Mouse (Mus musculus) adrenal gland, adult 18-20 months (tissue): ENCODE measurements at regions not wholly inside any gene's neighbourhood (a gene's known extent, or its start where the extent isn't known, plus 50 kb on each side); places are given as distances from the start of the nearest gene placed in this dataset.

Experiments used
- DNase-seq, 2 experiments: peaks; one replicate each; pipeline ENCODE4 v3.0.0; 2021 to 2022; ENCODE audit warnings: low spot score in 2 of 2

DNA sequence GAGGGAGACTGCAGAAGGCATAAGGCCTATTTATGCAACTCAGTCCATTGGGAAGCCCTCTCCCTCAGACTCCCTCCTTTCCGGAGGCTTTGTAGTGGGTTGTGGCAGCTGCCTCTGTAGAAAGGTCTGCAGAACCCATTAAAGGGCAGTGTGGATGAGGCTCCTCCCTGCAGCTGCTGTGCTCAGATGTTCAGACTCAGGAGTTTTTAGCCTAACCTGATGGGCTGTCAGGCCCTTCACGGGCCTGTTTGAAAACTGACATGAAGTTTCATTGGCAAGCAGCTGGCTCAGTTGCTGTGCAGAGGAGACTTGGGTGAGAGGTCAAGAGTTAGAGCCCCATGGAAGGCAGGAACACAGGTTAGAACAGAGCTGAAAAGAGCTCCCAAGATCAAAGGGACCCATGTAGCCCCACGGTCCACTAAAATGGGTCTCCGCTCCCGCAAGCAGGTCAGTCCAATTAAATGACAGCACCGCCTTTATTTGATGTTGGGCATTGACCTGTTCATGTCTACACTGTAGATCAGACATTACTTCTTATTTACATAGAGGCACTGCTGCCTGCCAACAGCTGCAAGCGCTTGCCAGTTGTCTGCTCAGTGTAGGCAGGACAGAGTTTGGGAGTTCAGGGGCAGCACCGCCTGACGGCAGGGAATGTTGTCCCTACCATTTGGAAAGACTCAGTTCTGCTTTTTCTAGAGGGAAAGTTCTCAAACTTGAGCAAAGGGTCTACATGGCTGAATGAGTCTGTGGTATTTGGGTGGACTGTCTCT lies 53.8 kb upstream of the Usp46 start:
- no peak for DNase-seq

DNA sequence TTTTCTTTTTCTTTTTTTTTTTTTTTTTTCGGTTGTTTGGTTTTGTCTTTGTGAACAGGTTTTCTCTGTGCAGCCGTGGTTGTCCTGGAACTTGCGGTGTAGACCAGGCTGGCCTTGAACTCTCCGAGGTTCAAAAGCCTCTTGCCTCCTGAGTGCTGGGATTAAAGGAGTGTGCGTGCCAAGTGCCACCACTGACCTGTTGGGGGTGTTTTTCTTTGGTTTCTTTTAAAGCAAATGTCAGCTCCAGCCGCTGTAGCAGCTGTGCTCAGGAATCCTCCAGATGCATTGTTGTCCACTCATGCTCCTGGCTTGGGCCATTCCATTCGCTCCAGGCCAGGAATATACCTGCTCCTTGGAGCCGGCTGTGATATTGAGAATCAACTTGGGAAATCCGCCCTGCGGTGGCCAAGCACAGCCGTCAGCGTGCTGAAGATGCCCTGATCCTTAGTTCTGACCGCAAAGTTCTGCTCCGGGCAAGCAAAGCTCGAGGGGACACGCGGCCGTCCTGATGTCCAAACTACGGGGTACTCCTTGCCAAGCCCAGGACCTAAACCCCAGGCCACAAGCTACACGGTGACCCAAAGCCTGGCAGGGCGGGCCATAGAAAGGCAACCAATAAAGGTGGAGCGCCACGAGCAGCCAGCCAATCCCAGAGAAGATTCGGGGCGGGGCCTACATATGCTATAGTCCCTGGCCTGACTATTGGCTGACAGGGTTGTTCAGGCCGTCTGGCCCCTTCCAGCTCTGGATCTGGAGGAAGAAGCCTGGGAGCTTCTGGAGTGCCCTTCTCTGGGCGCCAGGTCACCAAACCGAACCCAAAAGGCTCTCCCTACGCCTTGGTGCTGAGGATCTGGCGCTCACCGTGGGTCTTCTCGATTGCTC lies 58.0 kb upstream of the Usp46 start:
- peak; percentile 37 to 49 for DNase-seq

DNA sequence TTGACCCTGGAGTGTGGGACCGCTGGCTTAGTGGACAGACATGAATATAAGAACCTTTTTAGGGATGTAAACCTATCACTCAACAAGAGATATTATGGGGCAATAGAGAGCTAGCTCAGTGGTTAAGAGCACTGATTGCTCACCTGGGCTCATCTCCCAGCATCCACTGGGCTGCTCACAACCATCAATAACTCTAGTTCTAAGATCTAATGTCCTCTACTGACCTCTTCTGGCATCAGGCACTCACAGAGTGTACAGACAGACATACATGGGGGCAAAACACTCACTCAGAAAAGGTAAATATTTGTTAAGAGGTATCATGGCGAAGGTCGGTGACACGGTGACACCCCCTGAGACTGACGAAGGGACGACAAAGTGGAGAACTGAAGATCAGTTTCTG lies 59.3 kb upstream of the Usp46 start:
- no peak for DNase-seq

DNA sequence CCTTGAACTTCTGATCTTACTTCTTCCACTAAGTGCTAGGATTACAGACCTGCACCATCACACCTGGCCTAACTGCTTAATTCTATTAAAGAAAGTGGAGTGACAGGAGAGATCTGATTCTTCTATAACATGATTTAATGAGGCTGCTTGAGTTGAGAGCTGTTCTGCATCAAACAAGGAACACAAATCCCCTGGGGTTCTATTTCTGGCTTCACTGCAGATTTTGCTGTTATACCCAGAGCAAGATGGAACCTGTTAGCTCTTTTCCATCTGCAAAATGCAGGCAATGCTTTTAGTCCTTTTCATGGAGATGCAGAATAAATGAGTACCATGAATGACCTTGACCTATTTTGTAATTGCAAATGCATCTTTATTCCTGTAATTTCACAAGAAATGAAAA lies 61.4 kb upstream of the Usp46 start:
- DNase-seq: no peak

DNA sequence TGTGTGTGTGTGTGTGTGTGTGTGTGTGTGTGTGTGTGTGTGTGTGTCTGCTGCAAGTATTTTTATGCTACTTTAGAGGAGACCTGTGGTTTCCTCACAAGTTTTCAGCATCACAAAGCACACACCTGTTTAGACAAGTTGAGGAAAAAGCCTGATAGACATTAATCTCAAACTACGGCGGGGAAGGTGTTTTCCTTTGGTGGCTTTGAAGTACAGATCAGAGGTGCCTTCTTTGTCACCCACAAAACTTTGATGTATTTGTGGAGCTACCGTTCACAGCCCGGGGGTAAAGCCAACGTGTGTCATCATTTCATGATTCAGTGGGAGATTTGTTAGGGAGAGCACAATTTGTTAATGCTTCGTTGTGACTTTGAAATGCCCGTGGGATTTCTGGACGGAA lies 62.4 kb upstream of the Rasl11b start:
- DNase-seq: no peak

DNA sequence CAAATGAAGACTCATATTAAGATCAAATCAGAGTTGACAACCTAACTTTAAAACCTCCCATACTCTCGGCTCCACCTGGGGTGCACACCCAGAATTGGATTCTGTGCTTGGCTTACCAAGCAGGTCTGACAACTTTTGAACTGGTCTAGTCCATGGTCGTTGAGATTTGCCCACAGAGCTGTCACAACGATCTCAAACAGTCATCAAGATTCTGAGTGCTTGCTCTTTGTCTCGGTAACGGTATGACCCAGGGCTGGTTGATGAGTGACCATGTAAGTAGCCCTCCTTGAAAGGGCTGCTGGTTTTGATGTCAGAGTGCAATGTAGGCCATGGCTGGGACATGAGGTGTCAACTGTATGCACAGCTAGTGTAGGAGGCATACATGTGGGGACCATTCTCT lies 58.7 kb upstream of the Rasl11b start:
- DNase-seq: no peak

DNA sequence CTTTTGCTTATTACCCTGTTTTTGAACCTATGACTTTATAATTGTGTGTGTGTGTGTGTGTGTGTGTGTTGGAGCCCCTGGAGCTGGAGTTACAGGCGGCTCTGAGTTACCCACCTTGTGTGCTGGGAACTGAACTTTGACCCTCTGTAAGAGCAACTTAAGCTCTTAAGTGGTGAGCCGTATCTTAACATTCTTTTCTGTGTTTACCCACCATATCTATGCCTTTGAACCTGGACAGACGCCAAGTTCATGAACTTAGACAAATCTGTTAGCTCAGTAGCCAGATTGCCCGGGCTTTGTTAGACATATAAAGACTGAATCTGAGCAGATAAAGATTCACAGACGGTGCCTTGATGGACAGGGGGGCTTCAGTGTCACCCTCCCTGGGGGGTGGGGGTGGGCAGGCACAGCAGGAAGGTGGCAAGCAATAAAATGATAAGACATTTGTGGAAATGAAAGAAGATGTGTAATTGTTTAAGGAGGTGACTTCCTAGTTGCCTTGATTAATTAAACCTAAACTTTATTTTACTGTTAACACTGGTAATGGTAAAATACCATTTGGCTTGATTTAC lies 58.1 kb upstream of the Rasl11b start:
- no peak for DNase-seq

DNA sequence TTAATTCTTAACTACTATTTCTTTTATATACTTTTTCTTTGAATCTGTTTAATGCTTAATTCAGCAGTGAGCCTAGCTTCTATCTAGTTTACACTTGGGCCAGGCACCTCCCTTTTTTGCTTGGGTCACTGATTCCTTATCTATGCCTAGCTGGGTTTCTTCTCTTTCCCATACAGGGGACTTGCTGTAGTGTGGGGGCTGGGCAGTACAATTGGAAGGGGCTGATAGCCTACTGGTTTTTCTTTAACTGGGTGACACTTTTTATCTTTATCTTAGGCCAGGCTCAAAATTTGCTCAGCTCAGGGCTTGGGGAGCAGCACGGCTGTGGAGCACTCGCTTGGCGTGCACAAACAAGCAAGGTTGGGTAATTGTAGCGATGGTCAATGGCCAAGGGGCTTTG lies 51.1 kb upstream of the Rasl11b start:
- no peak for DNase-seq

DNA sequence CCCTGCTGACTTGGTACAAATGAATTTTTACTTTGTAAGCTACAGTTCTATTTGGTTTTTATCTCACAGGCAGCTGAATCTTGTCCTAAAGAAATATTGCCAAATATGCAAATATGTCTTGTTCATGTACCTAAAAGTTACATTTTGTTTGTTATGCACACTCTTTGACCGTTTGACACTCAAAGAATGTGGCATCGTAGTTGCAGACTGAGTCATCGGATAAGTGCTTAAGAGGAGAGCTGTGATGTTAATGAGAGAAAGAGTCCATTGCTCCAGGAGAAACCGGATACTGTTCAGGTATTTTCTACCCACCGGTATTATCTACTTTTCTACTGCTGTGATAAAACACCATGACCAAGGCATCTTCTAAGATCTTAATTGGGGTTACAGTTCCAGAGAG lies 50.3 kb upstream of the Rasl11b start:
- DNase-seq: no peak
